Mouse (Mus musculus): Measurements from ENCODE around the gene Tbc1d5.
"Not testable (repeated sequence)": the region's sequence is repeated elsewhere in the genome, so short reads cannot be mapped to it uniquely, and the experiment has no call there.

Tbc1d5 gene

GRCm38 (mm10) chr17:50753356-50754138 is 425.6 kb downstream of the Tbc1d5 start:
- in situ Hi-C loops (cut with MboI; ENCODE audit: low sequenced_read_pairs), result no loop called here

- in situ Hi-C loops (cut with MboI; ENCODE audit: low sequenced_read_pairs), result no loop called here
These were observed 426.4 kb downstream of the Tbc1d5 start for GRCm38 (mm10) chr17:50752753-50753152.

- in situ Hi-C loops (cut with MboI; ENCODE audit: low sequenced_read_pairs), result no loop called here
These were observed 427.2 kb downstream of the Tbc1d5 start for GRCm38 (mm10) chr17:50751911-50752310.

GRCm38 (mm10) chr17:50750874-50751273 is 428.3 kb downstream of the Tbc1d5 start:
- in situ Hi-C loops (cut with MboI; ENCODE audit: low sequenced_read_pairs), result no loop called here

- in situ Hi-C loops (cut with MboI; ENCODE audit: low sequenced_read_pairs), result no loop called here
These were observed 437.8 kb downstream of the Tbc1d5 start for GRCm38 (mm10) chr17:50741386-50741785.

GRCm38 (mm10) chr17:50740804-50741203 is 438.3 kb downstream of the Tbc1d5 start:
- in situ Hi-C loops (cut with MboI; ENCODE audit: low sequenced_read_pairs), result no loop called here

- in situ Hi-C loops (cut with MboI; ENCODE audit: low sequenced_read_pairs), result no loop called here
These were observed 440.7 kb downstream of the Tbc1d5 start for GRCm38 (mm10) chr17:50738476-50738875.

GRCm38 (mm10) chr17:50737068-50737467 is 442.1 kb downstream of the Tbc1d5 start:
- in situ Hi-C loops (cut with MboI; ENCODE audit: low sequenced_read_pairs), result no loop called here

GRCm38 (mm10) chr17:50735955-50736533 is 443.1 kb downstream of the Tbc1d5 start:
- in situ Hi-C loops (cut with MboI; ENCODE audit: low sequenced_read_pairs), result no loop called here

- in situ Hi-C loops (cut with MboI; ENCODE audit: low sequenced_read_pairs), result no loop called here
These were observed 443.7 kb downstream of the Tbc1d5 start for GRCm38 (mm10) chr17:50735382-50735954.

- in situ Hi-C loops (cut with MboI; ENCODE audit: low sequenced_read_pairs), result no loop called here
These were observed 444.4 kb downstream of the Tbc1d5 start for GRCm38 (mm10) chr17:50734781-50735180.

GRCm38 (mm10) chr17:50733390-50733789 is 445.8 kb downstream of the Tbc1d5 start:
- in situ Hi-C loops (cut with MboI; ENCODE audit: low sequenced_read_pairs), result no loop called here

- in situ Hi-C loops (cut with MboI; ENCODE audit: low sequenced_read_pairs), result no loop called here
These were observed 447.3 kb downstream of the Tbc1d5 start for GRCm38 (mm10) chr17:50731876-50732275.

- in situ Hi-C loops (cut with MboI; ENCODE audit: low sequenced_read_pairs), result no loop called here
These were observed 448.3 kb downstream of the Tbc1d5 start for GRCm38 (mm10) chr17:50730896-50731295.

- in situ Hi-C loops (cut with MboI; ENCODE audit: low sequenced_read_pairs), result no loop called here
These were observed 449.6 kb downstream of the Tbc1d5 start for GRCm38 (mm10) chr17:50729577-50729976.

GRCm38 (mm10) chr17:50729031-50729430 is 450.1 kb downstream of the Tbc1d5 start:
- in situ Hi-C loops (cut with MboI; ENCODE audit: low sequenced_read_pairs), result no loop called here

- in situ Hi-C loops (cut with MboI; ENCODE audit: low sequenced_read_pairs), result no loop called here
These were observed 452.9 kb downstream of the Tbc1d5 start for GRCm38 (mm10) chr17:50726265-50726664.

GRCm38 (mm10) chr17:50724376-50724775 is 454.8 kb downstream of the Tbc1d5 start:
- in situ Hi-C loops (cut with MboI; ENCODE audit: low sequenced_read_pairs), result no loop called here

- in situ Hi-C loops (cut with MboI; ENCODE audit: low sequenced_read_pairs), result no loop called here
These were observed 461.6 kb downstream of the Tbc1d5 start for GRCm38 (mm10) chr17:50717586-50717985.

GRCm38 (mm10) chr17:50710497-50711222 is 468.5 kb downstream of the Tbc1d5 start:
- in situ Hi-C loops (cut with MboI; ENCODE audit: low sequenced_read_pairs), result no loop called here

GRCm38 (mm10) chr17:50698410-50698809 is 480.7 kb downstream of the Tbc1d5 start:
- in situ Hi-C loops (cut with MboI; ENCODE audit: low sequenced_read_pairs), result not testable (repeated sequence)
